Mouse (Mus musculus): Measurements from ENCODE around the gene Cdip1.

- TF ChIP-seq POLR2A (IDR thresholded peaks at IDR 0.05; ENCODE audit: insufficient read length, low read depth), result no peak
- no peak for TF ChIP-seq REST (IDR thresholded peaks at IDR 0.05; ENCODE audit: insufficient read depth, insufficient read length)
- no peak for TF ChIP-seq MAX (IDR thresholded peaks at IDR 0.05; ENCODE audit: low read depth)
Observed at GRCm38 (mm10) chr16:4736262-4736661, 53.8 kb downstream of the Cdip1 start.
